Mouse (Mus musculus) midbrain, embryonic 16.5 days (tissue): ENCODE measurements around the gene Coro1b. TPM values are rescaled to one million over a fixed set of nuclear protein-coding genes. Genes with fewer than 3 reads are reported as not detected.
A peak's percentile ranks its signal among the peaks of the same experiment; 100 is the strongest.
"Not testable (repeated sequence)": the region's sequence is repeated elsewhere in the genome, so short reads cannot be mapped to it uniquely, and the experiment has no call there.

Experiments used
- ATAC-seq: fragments of 200-750 bp; cut with Nextera tagmentation; 2 replicates; pipeline ENCODE4 v1.8.0; 2017; ENCODE audit warnings: moderate TSS enrichment
- H3K27ac ChIP-seq: fragments of 300-500 bp; sonication (generic); 2 replicates; pipeline ENCODE4 v1.5.1; 2014; ENCODE audit warnings: mild to moderate bottlenecking, low read length, mixed read lengths
- H3K27me3 ChIP-seq: fragments of 300-500 bp; sonication (generic); 2 replicates; pipeline ENCODE4 v1.6.1; 2014; ENCODE audit warnings: low read depth, low read length, mixed read lengths; ENCODE audit not compliant: control insufficient read depth, insufficient read depth
- H3K36me3 ChIP-seq: fragments of 300-500 bp; sonication (generic); 2 replicates; pipeline ENCODE4 v1.6.1; 2014; ENCODE audit warnings: mild to moderate bottlenecking, low read length, moderate library complexity, mixed read lengths; ENCODE audit not compliant: control insufficient read depth, insufficient read depth
- H3K4me1 ChIP-seq: fragments of 300-500 bp; sonication (generic); 2 replicates; pipeline ENCODE4 v1.6.1; 2014; ENCODE audit warnings: mild to moderate bottlenecking, low read length, mixed read lengths; ENCODE audit not compliant: control insufficient read depth, insufficient read depth
- H3K4me2 ChIP-seq: fragments of 300-500 bp; sonication (generic); 2 replicates; pipeline ENCODE4 v1.6.1; 2014; ENCODE audit warnings: mild to moderate bottlenecking, low read length, mixed read lengths
- H3K4me3 ChIP-seq: fragments of 300-500 bp; sonication (generic); 2 replicates; pipeline ENCODE4 v1.5.1; 2014; ENCODE audit warnings: low read depth, mild to moderate bottlenecking, low read length, moderate library complexity, mixed read lengths
- H3K9ac ChIP-seq: fragments of 300-500 bp; sonication (generic); 2 replicates; pipeline ENCODE4 v1.6.1; 2014; ENCODE audit warnings: low read depth, low read length, mixed read lengths
- H3K9me3 ChIP-seq: fragments of 300-500 bp; sonication (generic); replicated peaks from 2 replicates; pipeline ENCODE4 v1.6.1; 2014; ENCODE audit warnings: mild to moderate bottlenecking, low read length, mixed read lengths; ENCODE audit not compliant: control insufficient read depth, poor library complexity, severe bottlenecking
- WGBS: fragments of 180-500 bp; shearing (Covaris S2); extraction: QIAGEN DNeasy Blood & Tissue Kit; methylation state at CpG from one replicate; pipeline ENCODE4 v1.1.7; 2014; 5-methylcytosine and 5-hydroxymethylcytosine counted together
- polyA plus RNA-seq: library from polyadenylated mRNA; unstranded; fragments of >200 nt; fragmentation: Nextera tagmentation; extraction: Ambion mirVana; gene quantifications from 2 replicates; pipeline ENCODE4 v1.2.1, GENCODE M21; 2015

Coro1b gene
- polyA plus RNA-seq, 1 experiment from 2014 or later: 119 TPM

GRCm38 (mm10) chr19:4115816-4116215 is 32.6 kb upstream of the Coro1b start:
- Histone ChIP-seq H3K9me3 (no peaks in the 10 kb centered on the region), H3K4me3 (no peak overlapping the region), H3K9ac (no peak overlapping the region), H3K4me1 (peaks cover 7% of the 10 kb centered on the region), H3K36me3 (peaks cover 32% of the 10 kb centered on the region), H3K27me3 (no peaks in the 10 kb centered on the region), H3K4me2 (no peak overlapping the region), H3K27ac (no peak overlapping the region)
- no peak for ATAC-seq
- WGBS: 86% methylated on average over 11 of the region's 11 CpGs

- H3K36me3 ChIP-seq: peaks cover 23% of the 10 kb centered on the region
- no peak for ATAC-seq
- no peak overlapping the region for H3K4me2 ChIP-seq
Measured at GRCm38 (mm10) chr19:4117006-4117405, 31.4 kb upstream of the Coro1b start.

GRCm38 (mm10) chr19:4118350-4118749 is 30.1 kb upstream of the Coro1b start:
- no peak overlapping the region for H3K9ac ChIP-seq
- 95% methylated on average over 2 of the region's 2 CpGs for WGBS
- ATAC-seq: no peak

More at GRCm38 (mm10) chr19:4117006-4117405, 31.4 kb upstream of the Coro1b start:
- no peaks in the 10 kb centered on the region for H3K27me3 ChIP-seq
- H3K27ac ChIP-seq: no peak overlapping the region
- H3K4me3 ChIP-seq: no peak overlapping the region
- peaks cover 7% of the 10 kb centered on the region for H3K4me1 ChIP-seq
- H3K9me3 ChIP-seq: no peaks in the 10 kb centered on the region
- H3K9ac ChIP-seq: no peak overlapping the region
- 98% methylated on average over 7 of the region's 7 CpGs for WGBS

GRCm38 (mm10) chr19:4119716-4120487 is 28.5 kb upstream of the Coro1b start:
- WGBS: 90% methylated on average over 6 of the region's 6 CpGs
- Histone ChIP-seq H3K9me3 (no peaks in the 10 kb centered on the region), H3K27ac (no peak overlapping the region), H3K4me1 (peaks cover 7% of the 10 kb centered on the region), H3K27me3 (no peaks in the 10 kb centered on the region), H3K4me3 (no peak overlapping the region), H3K9ac (peak overlapping the region; percentile 36; the same call in 1 of the 2 replicates), H3K36me3 (peaks cover 4% of the 10 kb centered on the region), H3K4me2 (peak overlapping the region; percentile 57)
- ATAC-seq: no peak

More at GRCm38 (mm10) chr19:4118350-4118749, 30.1 kb upstream of the Coro1b start:
- peaks cover 7% of the 10 kb centered on the region for H3K4me1 ChIP-seq
- H3K27me3 ChIP-seq: no peaks in the 10 kb centered on the region
- no peak overlapping the region for H3K4me2 ChIP-seq
- H3K27ac ChIP-seq: no peak overlapping the region
- no peaks in the 10 kb centered on the region for H3K9me3 ChIP-seq
- no peak overlapping the region for H3K4me3 ChIP-seq
- H3K36me3 ChIP-seq: peaks cover 10% of the 10 kb centered on the region

- H3K9ac ChIP-seq: peak overlapping the region; percentile 36
Measured at GRCm38 (mm10) chr19:4120496-4120895, 27.9 kb upstream of the Coro1b start.

GRCm38 (mm10) chr19:4121097-4121805 is 27.2 kb upstream of the Coro1b start:
- peaks cover 7% of the 10 kb centered on the region for H3K4me1 ChIP-seq
- H3K27ac ChIP-seq: peak overlapping the region; percentile 86
- peak overlapping the region; percentile 49 for H3K4me3 ChIP-seq
- H3K9ac ChIP-seq: peak overlapping the region; percentile 64
- peak overlapping the region; percentile 57 for H3K4me2 ChIP-seq
- no peaks in the 10 kb centered on the region for H3K9me3 ChIP-seq
- peak; percentile 90 for ATAC-seq
- H3K27me3 ChIP-seq: no peaks in the 10 kb centered on the region
- 2% methylated on average over 38 of the region's 38 CpGs for WGBS
- no peaks in the 10 kb centered on the region; the same call in 1 of the 2 replicates for H3K36me3 ChIP-seq

More at GRCm38 (mm10) chr19:4120496-4120895, 27.9 kb upstream of the Coro1b start:
- 93% methylated on average over 2 of the region's 2 CpGs for WGBS
- Histone ChIP-seq H3K4me2 (peak overlapping the region; percentile 57), H3K4me3 (peak overlapping the region; percentile 49), H3K4me1 (peaks cover 7% of the 10 kb centered on the region), H3K36me3 (peaks cover 2% of the 10 kb centered on the region), H3K27ac (peak overlapping the region; percentile 63; the same call in 1 of the 2 replicates), H3K9me3 (no peaks in the 10 kb centered on the region), H3K27me3 (no peaks in the 10 kb centered on the region)
- no peak for ATAC-seq

- not testable (repeated sequence) for H3K9me3 ChIP-seq, H3K27me3 ChIP-seq, H3K4me2 ChIP-seq, ATAC-seq, H3K27ac ChIP-seq, H3K9ac ChIP-seq, H3K4me3 ChIP-seq, H3K36me3 ChIP-seq
- H3K4me1 ChIP-seq: peaks cover 13% of the 10 kb centered on the region
- WGBS: 63% methylated on average over 6 of the region's 6 CpGs
Measured at GRCm38 (mm10) chr19:4121896-4122295, 26.5 kb upstream of the Coro1b start.

- Histone ChIP-seq H3K27me3 (no peaks in the 10 kb centered on the region), H3K36me3 (no peaks in the 10 kb centered on the region; the same call in 1 of the 2 replicates), H3K27ac (no peak overlapping the region), H3K9me3 (no peaks in the 10 kb centered on the region), H3K4me1 (peaks cover 21% of the 10 kb centered on the region), H3K4me2 (no peak overlapping the region), H3K9ac (no peak overlapping the region), H3K4me3 (no peak overlapping the region)
- ATAC-seq: no peak
- 89% methylated on average over 7 of the region's 7 CpGs for WGBS
Measured at GRCm38 (mm10) chr19:4122411-4123370, 25.7 kb upstream of the Coro1b start.
